Mouse (Mus musculus) G1E (cell line): ENCODE data around the gene Ntm. TPM values are rescaled to one million over a fixed set of nuclear protein-coding genes. Genes with fewer than 3 reads are reported as not detected.

Experiments used
- ATAC-seq: 2 replicates; pipeline ENCODE4 v1.8.0; 2016; ENCODE audit warnings: mild to moderate bottlenecking; ENCODE audit not compliant: insufficient number of reproducible peaks, poor library complexity, low FRiP score, severe bottlenecking; ENCODE audit errors: extremely low read depth
- DNase-seq: peaks from one replicate; pipeline ENCODE4 v3.0.0; 2012; ENCODE audit warnings: low spot score
- H3K27me3 ChIP-seq: 2 replicates; pipeline ENCODE4 v1.6.1; 2012; ENCODE audit warnings: mild to moderate bottlenecking, low read length, inconsistent platforms; ENCODE audit not compliant: insufficient read depth
- H3K36me3 ChIP-seq: replicated peaks from 2 replicates; pipeline ENCODE3; 2012; ENCODE audit warnings: mild to moderate bottlenecking, inconsistent platforms
- H3K4me1 ChIP-seq: 2 replicates; pipeline ENCODE4 v1.6.1; 2012; ENCODE audit warnings: low read depth, low read length, inconsistent platforms, mixed read lengths; ENCODE audit not compliant: insufficient read depth
- H3K4me3 ChIP-seq: 2 replicates; pipeline ENCODE4 v1.5.1; 2012; ENCODE audit warnings: low read depth, mild to moderate bottlenecking, inconsistent platforms, low read length, moderate library complexity, mixed read lengths
- H3K9me3 ChIP-seq: replicated peaks from 2 replicates; pipeline ENCODE4 v1.6.1; 2012; ENCODE audit warnings: inconsistent platforms
- CTCF ChIP-seq: IDR thresholded peaks from 2 replicates; pipeline ENCODE4 v1.5.1; 2012; ENCODE audit warnings: low read depth, low read length, inconsistent platforms, mixed read lengths
- GATA1 ChIP-seq: IDR thresholded peaks from 2 replicates; pipeline ENCODE4 v1.6.1; 2012; ENCODE audit warnings: borderline replicate concordance, low read length, inconsistent platforms, mixed read lengths
- GATA2 ChIP-seq: IDR thresholded peaks from 2 replicates; pipeline ENCODE4 v1.6.1; 2012; ENCODE audit warnings: low read depth, low read length, inconsistent platforms, borderline replicate concordance
- POLR2AphosphoS5 ChIP-seq: IDR thresholded peaks from 2 replicates; pipeline ENCODE4 v1.6.1; 2012; ENCODE audit warnings: low read depth, low read length, inconsistent platforms; ENCODE audit not compliant: insufficient replicate concordance
- TAL1 ChIP-seq: conservative IDR thresholded peaks from 2 replicates; pipeline ENCODE4 v1.6.1; 2012; ENCODE audit warnings: low read depth, low read length, inconsistent platforms, mixed read lengths
- polyA plus RNA-seq: library from polyadenylated mRNA; stranded (reverse); fragments of >175 nt; gene quantifications from 2 replicates; pipeline ENCODE4 v1.2.3, GENCODE M21; 2012
- total RNA-seq, 2 experiments: library from RNA; stranded (forward) in 1 of 2; stranded (reverse) in 1 of 2; fragments of 200-1000 nt in 1 of 2; fragments of >200 nt in 1 of 2; fragmentation: Nextera tagmentation in 1 of 2; gene quantifications; 2 replicates each; pipeline ENCODE4 v1.2.3; 2014 to 2017

Gene Ntm
- total and polyA plus RNA-seq, 3 experiments = 0.11 TPM; not detected in 2

DNA sequence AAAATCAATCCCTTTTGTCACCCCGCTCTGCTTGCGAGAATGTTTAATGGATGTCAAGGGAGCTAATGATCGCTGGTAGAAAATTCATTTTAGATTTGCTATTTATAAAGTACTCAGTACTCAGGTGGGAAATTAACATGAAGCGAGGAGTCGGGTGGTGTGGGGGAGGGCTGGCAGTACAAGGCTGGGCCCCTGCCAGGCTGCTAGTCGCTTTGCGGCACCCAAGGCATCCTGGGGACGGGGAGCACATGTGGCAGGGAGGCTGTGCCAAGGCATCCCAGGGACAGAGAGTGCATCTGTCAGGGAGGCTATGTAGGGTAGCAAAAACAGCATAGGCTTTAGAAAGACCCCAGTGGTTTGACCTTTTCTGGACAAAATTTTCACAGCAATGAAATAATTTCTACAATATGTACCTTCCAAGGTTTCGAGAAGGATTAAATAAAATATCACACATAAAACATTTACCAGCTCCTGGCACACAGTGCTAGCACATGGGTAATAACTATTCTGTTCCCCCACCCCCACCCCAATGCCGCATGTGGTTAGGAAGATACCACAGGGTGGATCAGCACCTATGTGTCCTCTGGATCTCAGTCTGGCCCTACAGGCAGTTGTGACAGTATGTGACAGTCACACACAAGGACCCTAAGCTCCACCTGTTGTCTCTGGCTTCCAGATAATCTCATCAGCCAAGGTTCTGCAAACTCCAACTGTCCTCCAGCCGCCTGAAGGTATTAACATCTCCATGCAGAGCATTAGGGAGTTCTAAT, 20.6 kb downstream of the Ntm start:
- TF ChIP-seq GATA2 (no peak), CTCF (no peak), TAL1 (no peak), POLR2AphosphoS5 (no peak), GATA1 (no peak)
- H3K27me3 ChIP-seq = no peaks in the 10 kb centered on the region
- peaks cover 13% of the 10 kb centered on the region; the same call in 1 of the 2 replicates for H3K9me3 ChIP-seq
- DNase-seq (no peak), ATAC-seq (no peak)
- H3K4me3 ChIP-seq = no peak overlapping the region
- no peaks in the 10 kb centered on the region for H3K4me1 ChIP-seq
- H3K36me3 ChIP-seq = no peaks in the 10 kb centered on the region

DNA sequence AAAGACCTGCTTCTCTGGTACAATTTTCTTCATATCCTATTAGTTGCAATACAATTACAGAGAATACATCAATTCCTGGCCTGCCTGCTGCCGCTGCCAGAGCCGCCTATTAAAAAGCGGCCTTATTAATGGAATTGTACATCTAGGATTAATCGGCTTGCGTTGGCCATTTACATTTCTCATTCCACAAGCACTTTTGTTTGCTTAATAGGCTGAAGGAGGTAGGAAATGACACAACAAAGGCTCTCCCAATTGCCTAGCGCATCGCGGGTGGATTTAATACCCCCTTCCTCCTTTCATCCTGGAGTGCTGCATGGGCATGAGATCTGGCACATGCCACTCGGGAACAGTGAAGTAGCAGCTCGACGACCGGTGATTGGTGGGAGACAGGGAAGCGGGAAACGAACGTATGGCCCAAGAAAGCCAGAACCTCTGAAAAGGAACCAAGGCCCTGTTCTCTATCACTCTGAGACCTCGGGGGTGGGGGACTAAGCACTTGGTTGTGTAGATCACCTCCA, 23.4 kb downstream of the Ntm start:
- Histone ChIP-seq H3K36me3 (no peaks in the 10 kb centered on the region), H3K4me3 (no peak overlapping the region), H3K4me1 (no peaks in the 10 kb centered on the region), H3K9me3 (peaks cover 12% of the 10 kb centered on the region; the same call in 1 of the 2 replicates), H3K27me3 (no peaks in the 10 kb centered on the region)
- no peak for ATAC-seq
- TF ChIP-seq POLR2AphosphoS5 = no peak
- no peak for TF ChIP-seq GATA2
- no peak for DNase-seq

DNA sequence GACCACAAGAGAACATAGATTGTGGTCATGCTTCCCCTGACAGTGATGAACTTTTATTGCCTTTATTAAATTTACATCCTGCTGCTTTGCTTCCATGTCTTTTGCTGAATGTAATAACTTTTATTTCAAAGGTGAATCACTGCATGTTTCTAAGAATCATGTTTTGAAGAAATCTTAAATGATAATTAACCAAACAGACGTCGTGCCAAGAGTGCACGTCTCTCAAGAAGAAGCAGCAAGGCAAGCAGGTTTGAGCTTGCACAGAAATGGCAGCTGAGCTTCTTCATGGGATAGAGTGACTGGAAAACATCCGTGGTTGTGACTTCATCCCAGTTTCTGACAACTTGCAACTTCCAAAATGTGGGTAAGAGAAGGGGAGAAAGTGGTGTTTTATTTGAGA, 34.1 kb downstream of the Ntm start:
- Histone ChIP-seq H3K4me1 (no peaks in the 10 kb centered on the region), H3K9me3 (peaks cover 10% of the 10 kb centered on the region), H3K4me3 (no peak overlapping the region), H3K27me3 (no peaks in the 10 kb centered on the region), H3K36me3 (no peaks in the 10 kb centered on the region)
- TF ChIP-seq GATA2 (no peak), POLR2AphosphoS5 (no peak), GATA1 (no peak), CTCF (no peak), TAL1 (no peak)
- DNase-seq (no peak), ATAC-seq (no peak)

GRCm38 (mm10) chr9:29925382-29925781, 37.6 kb downstream of the Ntm start:
- no peak overlapping the region for H3K4me3 ChIP-seq
- H3K9me3 ChIP-seq = peaks cover 7% of the 10 kb centered on the region
- no peaks in the 10 kb centered on the region for H3K27me3 ChIP-seq
- no peak for DNase-seq
- H3K4me1 ChIP-seq = no peaks in the 10 kb centered on the region
- TF ChIP-seq GATA1 (no peak), CTCF (no peak), POLR2AphosphoS5 (no peak), TAL1 (no peak), GATA2 (no peak)
- no peak for ATAC-seq
- H3K36me3 ChIP-seq = no peaks in the 10 kb centered on the region

DNA sequence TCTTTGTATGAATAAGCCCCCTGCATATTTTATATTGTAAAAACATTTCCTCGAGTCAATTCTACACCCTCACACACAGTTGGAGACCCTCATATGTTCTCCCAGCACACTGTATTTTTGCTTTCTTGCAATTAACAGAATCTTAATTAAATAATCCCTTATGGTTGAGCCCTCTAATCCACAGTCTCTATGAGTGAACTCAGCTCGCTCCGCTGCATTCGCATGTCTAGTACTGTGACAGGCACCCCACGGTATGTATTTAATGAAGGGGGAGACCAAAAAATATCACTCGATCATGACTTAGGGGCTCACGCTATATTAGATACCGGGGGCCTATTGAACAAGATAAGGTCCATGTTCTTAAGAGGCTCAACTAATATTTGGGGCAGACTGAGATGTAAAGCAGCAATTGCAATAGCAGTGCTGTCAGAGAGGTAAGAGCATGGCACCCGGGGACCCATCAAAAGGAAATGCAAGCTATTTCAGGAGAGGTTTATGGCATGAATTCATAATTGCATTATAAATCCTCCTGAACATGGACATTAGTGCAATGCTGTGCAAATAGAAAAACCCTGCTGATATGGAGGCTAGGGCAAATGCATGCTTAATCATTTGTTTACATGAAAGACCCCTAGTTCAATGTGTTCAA, 64.4 kb downstream of the Ntm start:
- ATAC-seq = no peak
- no peaks in the 10 kb centered on the region for H3K36me3 ChIP-seq
- peaks cover 20% of the 10 kb centered on the region for H3K9me3 ChIP-seq
- no peak for TF ChIP-seq GATA1
- TF ChIP-seq CTCF = no peak
- no peak for TF ChIP-seq GATA2
- no peak for TF ChIP-seq POLR2AphosphoS5
- no peak for TF ChIP-seq TAL1
- DNase-seq = no peak
- H3K4me1 ChIP-seq = no peaks in the 10 kb centered on the region
- no peak overlapping the region for H3K4me3 ChIP-seq
- no peaks in the 10 kb centered on the region for H3K27me3 ChIP-seq

DNA sequence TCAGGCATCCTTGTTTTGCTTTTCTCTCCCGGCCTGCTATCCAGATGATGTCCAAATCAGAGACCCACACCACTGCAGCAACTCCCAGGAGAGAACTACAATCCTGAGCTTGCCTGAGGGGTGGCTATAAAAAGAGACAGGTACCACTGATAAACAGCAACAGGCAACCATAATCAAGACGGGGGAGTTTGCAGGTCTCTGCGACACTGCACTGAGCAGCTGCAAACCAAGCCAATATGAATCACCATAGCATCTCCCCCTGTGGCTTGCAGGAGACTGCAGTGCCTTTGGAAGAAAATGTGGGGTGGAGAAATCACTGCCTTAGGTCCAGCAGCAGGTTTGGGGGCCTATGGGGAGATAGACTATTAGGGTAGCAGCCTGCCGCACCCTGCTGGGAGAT, 65.5 kb downstream of the Ntm start:
- Histone ChIP-seq H3K27me3 (no peaks in the 10 kb centered on the region), H3K9me3 (peaks cover 25% of the 10 kb centered on the region), H3K4me3 (no peak overlapping the region), H3K36me3 (no peaks in the 10 kb centered on the region), H3K4me1 (no peaks in the 10 kb centered on the region)
- DNase-seq = no peak
- TF ChIP-seq TAL1 (no peak), GATA1 (no peak), POLR2AphosphoS5 (no peak), GATA2 (no peak), CTCF (no peak)
- ATAC-seq = no peak
